ENCODE assay signal across 24 mouse cellular contexts in genomic region chrX:48355346-48355745, GRCm38 (mm10). TPM values are rescaled to one million over a fixed set of nuclear protein-coding genes. Genes with fewer than 3 reads are reported as not detected.
DNase-seq lines count a peak whose midpoint lies in the region; ATAC-seq and TF ChIP-seq lines count a peak whose summit lies in the region.
"Had no signal": no experiment of that assay in that cellular context is flagged by ENCODE, and none has a peak within 500 bp of the region (broad histone marks: within the 10 kb centered on the region; RNA-seq: fewer than 3 reads in every experiment).

No protein-coding gene starts in this region.

- H3K4me1 ChIP-seq in bone marrow macrophage, adult 2 months (ENCODE audit: control insufficient read depth, insufficient read depth, low read length): peaks cover 8% of the 10 kb centered on the region
- H3K4me1 ChIP-seq: embryonic facial prominence, embryonic 10.5 days; embryonic facial prominence, embryonic 12.5 days; forebrain, embryonic 13.5 days; forebrain, embryonic 15.5 days had no signal

- no peak overlapping the region for H3K4me3 ChIP-seq in bone marrow macrophage, adult 2 months (ENCODE audit: insufficient read depth, low read length)
- H3K4me3 ChIP-seq: embryonic facial prominence, embryonic 10.5 days; embryonic facial prominence, embryonic 12.5 days; forebrain, embryonic 13.5 days; forebrain, embryonic 15.5 days had no signal

- no peak for TF ChIP-seq CTCF in bone marrow macrophage, adult 2 months (IDR thresholded peaks at IDR 0.05; ENCODE audit: low read depth, low read length)

- peak overlapping the region; percentile 29 for H3K27ac ChIP-seq in bone marrow macrophage, adult 2 months (ENCODE audit: insufficient read depth, low read depth, low read length)
- H3K27ac ChIP-seq: embryonic facial prominence, embryonic 10.5 days; embryonic facial prominence, embryonic 12.5 days; forebrain, embryonic 13.5 days; forebrain, embryonic 15.5 days had no signal

- intact Hi-C loops in heart, postnatal 14 days (cut with DNase I): no loop called here

- no peak for TF ChIP-seq POLR2A in bone marrow macrophage, adult 2 months (IDR thresholded peaks at IDR 0.05; ENCODE audit: borderline replicate concordance, low read depth, low read length)

- ATAC-seq in granulocyte monocyte progenitor cell, adult 5-6 weeks (replicated peaks; ENCODE audit: poor library complexity, severe bottlenecking): peak; percentile 86
- ATAC-seq in megakaryocyte progenitor cell, adult 5-6 weeks (replicated peaks; ENCODE audit: poor library complexity): peak; percentile 71
- ATAC-seq: activated CD4-positive, CD25-positive, alpha-beta regulatory T cell, adult 4 months; CD4-positive, CD25-positive, alpha-beta regulatory T cell, adult 4 months; forebrain, embryonic 13.5 days; forebrain, embryonic 15.5 days; forebrain, postnatal 0 days; Patski had no signal

- DNase-seq in layer of hippocampus, postnatal 14 days (ENCODE audit: low spot score in 2 of 2): no peak
- DNase-seq in ovary, postnatal 36 days (ENCODE audit: low spot score): no peak
- DNase-seq in heart, postnatal 14 days: no peak
- DNase-seq: adrenal gland, adult 8-10 months; adrenal gland, postnatal 14 days; adrenal gland, postnatal 36 days; B cell, adult 2 months; cerebellum, adult 11 months; cerebellum, adult 18-20 months; cerebellum, adult 8-10 months; cerebellum, adult 9-11 months; cerebellum, postnatal 14 days; cerebellum, postnatal 36 days; forebrain, postnatal 0 days had no signal

RNA-seq across cellular contexts. Expression of gene Bcorl1, which starts 14.2 kb away (rescaled TPM):
- polyA plus RNA-seq in bone marrow macrophage, adult 2 months (2012; ENCODE audit: insufficient read depth, insufficient read length, missing spikeins): 9.6 TPM in 2 replicates
- 15.5 and 16.6 TPM in 2 replicates for total RNA-seq in granulocyte monocyte progenitor cell, adult 5-6 weeks (2014; fragmentation: Nextera tagmentation)
- total RNA-seq in granulocyte monocyte progenitor cell, adult 5-6 weeks (2017): 3.0 and 9.1 TPM in 2 replicates
- total RNA-seq in megakaryocyte progenitor cell, adult 5-6 weeks (2015): 10.0 and 10.3 TPM in 2 replicates
- 4.3 and 6.9 TPM in 2 replicates for total RNA-seq in megakaryocyte progenitor cell, adult 5-6 weeks (2017)
- 10 to 100 TPM; 16.4 to 17.7 TPM for total RNA-seq in layer of hippocampus, postnatal 14 days (2021)
- total RNA-seq in heart, postnatal 14 days (2021): 1 to 10 TPM; 8.2 to 8.8 TPM
